Mouse (Mus musculus): ENCODE data around the gene Stox2.

- no peak for TF ChIP-seq ZKSCAN1 (IDR thresholded peaks at IDR 0.05; ENCODE audit: low read depth, low read length)
- TF ChIP-seq HCFC1 (IDR thresholded peaks at IDR 0.05; ENCODE audit: low read depth, low read length): no peak
- TF ChIP-seq USF1 (IDR thresholded peaks at IDR 0.05; ENCODE audit: low read depth, low read length): no peak
- TF ChIP-seq CTCF (IDR thresholded peaks at IDR 0.05 in 2 of 3, conservative IDR thresholded peaks at IDR 0.05 in 1 of 3; ENCODE audit: control insufficient read depth in 1 of 3, insufficient read depth in 1 of 3, low read depth in 2 of 3, low read length in 3 of 3, poor library complexity in 1 of 3, severe bottlenecking in 1 of 3): no peak
- TF ChIP-seq MAFK (IDR thresholded peaks at IDR 0.05; ENCODE audit: borderline replicate concordance, low read depth, low read length): no peak
- TF ChIP-seq MEF2A (IDR thresholded peaks at IDR 0.05; ENCODE audit: extremely low read depth, insufficient replicate concordance, low read depth, low read length, poor library complexity, severe bottlenecking): no peak
- TF ChIP-seq CHD1 (IDR thresholded peaks at IDR 0.05; ENCODE audit: low read depth, low read length): no peak
- TF ChIP-seq POLR2A (IDR thresholded peaks at IDR 0.05; ENCODE audit: control insufficient read depth in 1 of 2, insufficient read depth in 1 of 2, low read depth in 1 of 2, low read length in 2 of 2, poor library complexity in 1 of 2): no peak
Observed at GRCm38 (mm10) chr8:47363271-47363670, 82.9 kb downstream of the Stox2 start.

All from MEL (cell line).